Mouse (Mus musculus) lung, embryonic 15.5 days (tissue): Measurements from ENCODE around the gene Optn. TPM values are rescaled to one million over a fixed set of nuclear protein-coding genes. Genes with fewer than 3 reads are reported as not detected.

Experiments used
- polyA plus RNA-seq: library from polyadenylated mRNA; unstranded; fragments of >200 nt; fragmentation: Nextera tagmentation; extraction: Ambion mirVana; gene quantifications from 2 replicates; pipeline ENCODE4 v1.2.1, GENCODE M21; 2015

The Optn gene
- polyA plus RNA-seq, 1 experiment from 2014 or later: 10.5 TPM

Other genes starting within 250 kb of the Optn start
- 95.8 and 98.8 TPM in 2 replicates for gene Sephs1, start 182.5 kb downstream of the Optn start, polyA plus RNA-seq
- gene Phyh, start 145.0 kb downstream of the Optn start, polyA plus RNA-seq: 69.7 and 75.5 TPM in 2 replicates
- gene Ucma, start 87.9 kb downstream of the Optn start, polyA plus RNA-seq: 0.30 TPM in 1 of 2 replicates, not detected in the other
- gene Mcm10, start 51.3 kb downstream of the Optn start, polyA plus RNA-seq: 37.0 and 37.8 TPM in 2 replicates
- gene Ccdc3, start 73.7 kb upstream of the Optn start, polyA plus RNA-seq: 2.2 and 2.7 TPM in 2 replicates